Mouse (Mus musculus) heart, postnatal 36 days (tissue): ENCODE data around the gene Pdf. TPM values are rescaled to one million over a fixed set of nuclear protein-coding genes. Genes with fewer than 3 reads are reported as not detected.
A peak's percentile ranks its signal among the peaks of the same experiment; 100 is the strongest.
"Not testable (repeated sequence)": the region's sequence is repeated elsewhere in the genome, so short reads cannot be mapped to it uniquely, and the experiment has no call there.

Experiments
- DNase-seq, 2 experiments: peaks; one replicate each; pipeline ENCODE4 v3.0.0; 2021 to 2022
- intact Hi-C: fragments of 180-260 bp; cut with DNase I; formaldehyde crosslinking; loops from one replicate; pipeline ENCODE4 v1.15.1; 2025
- microRNA-seq, 2 experiments: library from miRNA; unstranded; fragments of <30 nt; microRNA quantifications; one replicate each; pipeline ENCODE4 v1.2.0; 2021; ENCODE audit warnings: borderline number of aligned reads in 2 of 2
- total RNA-seq, 2 experiments: library from RNA; stranded (reverse); gene quantifications; 2 replicates each; pipeline ENCODE4 v1.2.3; 2021

Gene Pdf
- total RNA-seq, 2 experiments from 2014 or later: 61.9 to 64.7 TPM

DNA sequence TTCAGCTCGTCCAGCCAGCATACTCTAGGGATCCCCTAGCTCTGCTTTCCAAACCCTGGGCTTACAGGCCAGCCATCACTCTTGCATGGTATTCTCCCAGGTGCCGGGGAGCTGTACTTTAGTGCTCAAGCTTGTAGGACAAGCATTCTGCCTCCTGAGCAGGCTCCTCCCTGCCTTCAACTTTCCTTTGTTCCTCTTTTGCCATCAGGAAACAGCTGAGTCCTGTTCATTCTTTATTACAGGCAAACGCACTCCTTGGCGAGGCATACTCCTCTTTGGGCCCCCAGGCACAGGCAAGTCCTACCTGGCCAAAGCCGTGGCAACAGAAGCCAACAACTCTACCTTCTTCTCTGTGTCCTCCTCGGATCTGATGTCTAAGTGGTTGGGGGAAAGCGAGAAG, 7.8 kb downstream of the Pdf start:
- intact Hi-C loops: no loop called here

DNA sequence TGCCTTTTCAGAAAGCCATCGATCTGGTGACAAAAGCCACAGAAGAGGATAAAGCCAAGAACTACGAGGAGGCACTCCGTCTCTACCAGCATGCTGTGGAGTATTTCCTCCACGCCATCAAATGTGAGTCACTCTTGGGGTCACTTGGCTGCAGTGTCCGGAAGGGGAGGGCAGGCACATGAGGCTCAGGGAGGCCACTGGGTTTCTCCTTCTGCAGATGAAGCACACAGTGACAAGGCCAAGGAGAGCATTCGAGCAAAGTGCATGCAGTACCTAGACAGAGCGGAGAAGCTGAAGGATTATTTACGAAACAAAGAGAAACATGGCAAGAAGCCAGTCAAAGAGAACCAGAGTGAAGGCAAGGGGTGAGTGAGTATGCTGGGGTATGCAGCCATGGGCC, 11.8 kb downstream of the Pdf start:
- DNase-seq: no peak

More for the DNA sequence above, 7.8 kb downstream of the Pdf start:
- DNase-seq: no peak

DNA sequence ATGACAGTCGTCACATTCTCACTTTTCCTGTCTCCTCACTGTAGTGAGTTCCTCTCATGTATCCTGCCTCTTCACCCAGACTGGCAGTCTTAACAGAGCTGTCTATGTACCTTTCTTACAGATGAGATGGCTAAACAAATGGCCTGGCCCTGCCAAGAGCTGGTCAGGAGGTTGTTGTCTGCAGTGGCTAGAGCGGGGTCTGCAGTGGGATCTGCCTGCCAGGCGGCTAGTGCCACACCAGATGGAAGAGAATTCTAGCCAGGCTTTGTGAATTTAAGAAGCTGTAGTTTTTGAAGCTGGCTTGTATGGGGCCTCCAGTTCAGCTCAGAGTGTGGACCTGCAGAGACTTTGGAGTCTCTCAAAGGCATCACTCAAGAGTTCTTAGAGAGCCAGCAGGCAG, 12.8 kb downstream of the Pdf start:
- intact Hi-C loops: no loop called here
- no peak for DNase-seq

More for the DNA sequence above, 11.8 kb downstream of the Pdf start:
- intact Hi-C loops: no loop called here

DNA sequence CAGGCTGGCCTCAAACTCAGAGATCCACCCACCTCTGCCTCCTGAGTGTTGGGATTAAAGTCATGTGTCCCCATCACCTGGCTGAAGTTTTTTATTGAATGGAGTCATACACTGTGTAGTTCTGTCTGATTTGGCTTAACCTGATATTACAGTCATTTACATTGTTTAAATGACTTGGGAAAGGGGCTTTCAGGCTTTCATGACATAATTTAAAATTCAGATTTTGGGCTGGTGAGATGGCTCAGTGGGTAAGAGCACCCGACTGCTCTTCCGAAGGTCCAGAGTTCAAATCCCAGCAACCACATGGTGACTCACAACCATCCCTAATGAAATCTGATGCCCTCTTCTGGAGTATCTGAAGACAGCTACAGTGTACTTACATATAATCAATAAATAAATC, 14.8 kb downstream of the Pdf start:
- intact Hi-C loops, DNase-seq: not testable (repeated sequence)

DNA sequence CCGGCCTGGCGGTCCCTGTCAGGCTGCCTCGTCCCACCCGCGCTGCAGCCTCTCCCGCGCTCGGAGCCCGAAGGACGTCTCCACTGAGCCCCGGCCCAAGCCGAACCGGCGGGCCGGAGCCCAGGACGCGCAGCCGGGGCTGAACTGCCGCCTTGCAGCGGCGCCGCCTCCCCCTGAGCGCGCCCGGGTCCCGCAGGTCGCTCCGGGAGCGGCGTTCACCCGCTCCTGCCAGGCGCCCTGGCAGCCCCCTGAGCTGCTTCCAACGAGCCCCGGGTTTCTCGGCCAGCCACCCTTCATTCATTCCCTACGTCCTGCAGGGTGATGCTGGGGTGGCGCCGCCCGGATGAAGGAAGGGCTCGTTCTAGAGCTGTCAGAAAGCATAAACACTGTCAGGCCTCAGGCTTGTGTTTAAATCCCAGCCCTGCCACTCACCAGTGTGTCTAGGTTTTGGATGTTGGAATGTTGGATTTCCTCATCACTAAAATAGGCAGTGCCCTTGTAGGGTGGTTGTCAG, 16.8 kb downstream of the Pdf start:
- DNase-seq: no peak

DNA sequence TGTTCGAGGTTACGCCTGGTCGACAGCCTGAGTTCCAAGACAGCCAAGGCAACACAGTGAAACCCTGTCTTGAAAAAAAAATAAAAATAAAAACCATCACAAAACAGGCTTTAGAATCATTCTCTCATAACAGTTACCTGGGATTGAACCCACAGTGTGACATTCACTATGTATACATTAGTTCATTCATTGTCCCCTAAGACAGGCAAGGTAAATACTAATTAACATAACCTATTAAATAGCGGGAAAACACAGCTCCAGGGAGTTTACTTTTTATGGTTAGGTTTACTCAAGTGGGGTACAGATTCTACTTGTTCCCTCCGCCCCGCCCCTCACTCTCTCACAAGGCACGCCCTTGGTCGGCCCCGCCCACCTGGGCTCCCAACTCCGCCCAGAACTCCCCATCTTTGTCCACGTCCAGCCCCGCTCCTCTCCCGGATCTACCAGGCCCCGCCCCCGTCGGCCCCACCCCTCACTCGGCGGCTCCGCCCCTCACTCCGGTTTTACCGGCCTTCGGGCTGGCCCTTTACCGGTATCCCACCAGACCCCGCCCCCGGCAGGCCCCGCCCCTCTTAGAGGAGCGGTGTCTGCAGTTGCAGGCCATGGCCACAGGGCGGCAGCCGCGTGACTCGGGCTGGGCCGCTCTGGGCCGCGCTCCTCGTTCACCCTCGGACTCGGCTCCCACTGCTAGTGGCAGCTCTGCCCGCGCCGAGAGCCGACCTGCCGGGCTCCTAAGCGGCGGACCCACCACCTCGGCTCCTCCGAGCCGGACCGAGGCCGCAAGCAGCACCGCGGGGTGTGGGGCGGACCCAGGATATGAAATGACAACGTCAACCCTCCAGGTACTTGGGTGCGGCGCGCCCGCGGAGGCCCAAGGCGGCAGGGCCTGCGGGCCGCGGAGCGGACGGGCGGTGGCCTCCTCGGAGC, 17.5 kb downstream of the Pdf start, which contains the start of gene Vps4a:
Vps4a (plus strand) TSS at position 573 of the 927 bp plus-strand sequence.
- intact Hi-C loops: loop anchor here (1.0 to 2.0 kb wide), 2 partner anchors 16 to 25 kb away; partner anchors contain the start of genes Cog8 and Nip7
- DNase-seq: peak; percentile 96 to 98

More for the DNA sequence above, 16.8 kb downstream of the Pdf start:
- intact Hi-C loops: loop anchor here (1.0 to 2.0 kb wide), 2 partner anchors 15 to 25 kb away; partner anchors contain the start of genes Cog8 and Nip7

DNA sequence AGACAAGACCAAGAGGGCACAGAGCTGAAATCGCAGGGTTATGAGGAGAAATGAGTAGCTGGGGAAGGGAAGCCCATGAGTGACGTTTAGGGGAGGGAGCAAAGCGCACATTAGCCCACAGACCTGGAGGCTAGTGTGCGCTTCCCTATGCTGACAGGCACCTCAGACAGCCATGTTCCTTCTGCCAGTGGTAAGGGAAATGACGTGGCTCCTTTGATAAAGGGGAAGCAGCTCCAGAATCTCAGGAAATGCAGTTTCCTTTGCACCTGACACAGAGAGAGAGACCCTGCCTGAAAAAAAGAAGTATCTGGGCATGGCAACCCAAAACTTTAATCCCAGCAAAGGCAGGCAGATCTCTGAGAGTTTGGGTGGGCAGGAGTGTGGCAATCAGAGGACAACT, 18.4 kb downstream of the Pdf start:
- DNase-seq: no peak
- intact Hi-C loops: loop anchor here (2.0 kb wide), 1 partner anchor 17 kb away; no protein-coding TSS in a partner anchor

DNA sequence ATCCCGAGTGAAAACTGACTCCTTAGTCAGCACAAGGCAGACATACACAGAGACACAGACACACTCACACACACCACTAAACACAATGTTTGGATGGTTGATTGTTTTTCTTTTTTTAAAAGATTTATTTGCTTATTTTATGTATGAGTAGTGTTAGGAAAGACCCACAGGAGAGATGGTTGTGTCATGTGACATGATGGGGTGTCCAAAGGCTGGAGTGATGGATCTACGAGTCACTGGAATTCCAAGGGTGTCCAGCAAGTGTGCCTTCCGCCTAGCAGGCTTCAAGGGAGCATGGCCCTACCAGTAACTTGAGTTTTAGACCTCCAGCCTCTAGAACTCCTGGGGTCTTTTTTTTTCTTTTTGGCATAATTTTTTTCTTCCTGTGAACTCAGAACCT, 19.1 kb downstream of the Pdf start:
- intact Hi-C loops: no loop called here
- no peak for DNase-seq

DNA sequence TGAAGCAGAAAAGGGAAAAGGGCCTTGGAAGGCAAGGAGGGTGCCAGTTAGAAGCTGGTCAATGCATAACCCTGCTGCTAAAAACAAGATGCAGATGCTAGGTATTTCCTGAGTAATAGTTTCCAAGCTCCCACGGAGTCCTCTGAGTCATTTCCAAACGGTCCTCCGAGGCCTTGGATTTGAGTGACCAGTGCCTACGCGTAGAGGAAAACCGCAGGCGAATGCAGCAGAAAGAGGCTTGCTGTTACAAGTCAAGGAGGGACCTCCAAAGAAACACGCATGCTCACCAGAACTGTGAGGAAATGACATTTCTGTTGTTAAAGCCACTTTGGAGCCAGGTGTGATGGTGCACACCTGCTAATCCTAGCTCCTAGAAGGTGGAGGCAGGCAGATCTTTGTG, 24.9 kb downstream of the Pdf start:
- DNase-seq: no peak
- intact Hi-C loops: no loop called here

DNA sequence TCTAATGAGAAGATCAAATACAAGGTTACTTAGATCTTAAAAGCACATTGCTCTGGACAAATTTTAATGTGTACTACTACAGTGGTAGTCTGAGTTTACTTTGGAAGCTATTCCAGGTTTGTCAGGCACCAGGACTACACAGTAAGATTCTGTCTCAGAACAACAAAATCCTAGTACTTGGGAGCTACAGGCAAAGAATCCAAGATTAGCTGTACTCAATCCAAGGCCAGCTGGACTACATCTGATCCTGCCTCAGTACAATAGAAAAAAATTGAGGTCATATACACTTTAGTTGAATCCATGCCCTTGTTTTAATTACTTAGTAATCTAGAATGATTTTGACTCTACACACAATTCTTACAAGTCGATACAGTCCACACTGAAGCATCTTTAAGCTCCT, 33.5 kb downstream of the Pdf start:
- intact Hi-C loops: no loop called here
- DNase-seq: no peak

DNA sequence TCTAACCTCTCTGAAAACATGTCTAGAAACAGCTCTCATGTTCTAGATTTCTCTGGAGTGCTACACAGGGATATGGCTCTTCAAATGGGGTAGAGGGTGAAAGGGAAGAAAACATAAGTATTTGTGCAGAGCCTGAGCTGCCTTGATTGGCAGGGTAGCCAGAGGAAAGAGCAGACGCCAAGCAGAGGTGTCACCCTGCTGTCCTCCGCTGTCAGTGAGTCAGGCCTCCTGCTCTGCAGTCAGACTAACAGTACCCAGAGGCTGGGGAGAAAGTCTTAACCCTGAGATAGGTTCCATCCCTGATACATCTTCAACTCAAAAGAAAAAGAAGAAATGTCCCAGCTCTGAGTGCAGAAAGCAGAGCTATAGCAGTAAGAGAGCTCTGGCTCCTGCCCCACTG, 35.7 kb downstream of the Pdf start:
- DNase-seq: no peak
- intact Hi-C loops: no loop called here

DNA sequence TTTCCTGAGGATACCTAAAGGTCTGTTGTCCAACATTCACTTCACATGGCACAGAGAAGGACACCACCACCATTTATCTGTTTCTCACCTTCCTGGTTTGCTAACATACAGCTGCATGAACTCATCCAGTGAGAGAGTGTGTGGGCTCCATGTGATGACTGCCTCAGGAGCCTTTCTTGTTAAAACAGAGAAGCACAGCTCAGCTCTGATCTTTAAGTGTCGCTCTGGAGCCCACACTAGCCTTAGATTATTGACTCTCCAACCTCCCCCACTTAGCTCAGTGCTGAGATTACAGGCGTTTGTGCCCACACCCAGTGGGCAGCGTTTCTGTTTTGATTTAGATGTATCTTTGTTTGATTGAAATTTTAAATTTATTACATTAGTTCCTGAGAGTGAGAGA, 40.6 kb downstream of the Pdf start:
- intact Hi-C loops: loop anchor here (10.0 kb wide), 1 partner anchor 593 kb away; the partner anchor contains the start of gene Zfp90
- DNase-seq: no peak

DNA sequence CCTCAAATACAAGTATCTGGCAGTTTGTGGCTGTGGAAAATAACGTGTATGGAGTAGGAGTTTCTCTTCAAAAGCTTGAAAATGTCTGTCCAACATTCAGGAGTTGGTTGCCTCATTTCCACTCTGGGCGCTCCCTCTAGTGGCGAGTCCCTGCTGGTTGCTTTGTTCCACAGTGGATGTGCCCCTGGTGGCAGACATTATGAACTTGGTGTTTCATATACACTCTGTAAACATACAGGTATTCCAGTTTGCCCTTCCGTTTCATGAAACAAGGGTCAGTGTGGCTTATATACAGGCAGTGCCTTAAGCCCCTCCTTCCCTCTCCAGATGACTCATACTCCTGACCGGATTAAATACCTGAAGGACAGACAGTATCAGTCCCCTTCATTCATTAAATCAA, 45.9 kb downstream of the Pdf start:
- intact Hi-C loops: loop anchor here (1.0 to 10.0 kb wide), 5 partner anchors 75 to 588 kb away; partner anchors contain the start of gene Zfp90
- DNase-seq: peak; percentile 87 to 91

DNA sequence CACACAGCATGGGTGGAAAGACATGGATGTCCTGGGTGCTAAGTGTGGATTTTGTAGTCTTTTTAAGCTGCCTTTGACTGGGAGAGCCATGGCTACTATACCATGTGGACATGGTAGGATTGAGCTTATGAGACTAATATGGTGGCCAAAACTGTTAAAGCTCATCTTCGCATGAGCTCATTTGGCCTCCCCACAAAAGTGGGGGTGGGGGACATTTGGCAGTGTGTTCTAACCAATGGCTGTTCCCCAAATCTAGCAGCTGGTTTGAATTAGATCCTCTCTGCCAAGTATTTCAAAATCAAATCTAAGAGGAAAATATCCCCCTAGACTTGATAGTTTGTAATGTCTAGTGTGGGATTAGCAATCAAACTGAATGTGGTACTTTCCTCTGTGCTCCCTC, 49.3 kb downstream of the Pdf start:
- intact Hi-C loops: no loop called here
- peak; percentile 50 to 69 for DNase-seq

DNA sequence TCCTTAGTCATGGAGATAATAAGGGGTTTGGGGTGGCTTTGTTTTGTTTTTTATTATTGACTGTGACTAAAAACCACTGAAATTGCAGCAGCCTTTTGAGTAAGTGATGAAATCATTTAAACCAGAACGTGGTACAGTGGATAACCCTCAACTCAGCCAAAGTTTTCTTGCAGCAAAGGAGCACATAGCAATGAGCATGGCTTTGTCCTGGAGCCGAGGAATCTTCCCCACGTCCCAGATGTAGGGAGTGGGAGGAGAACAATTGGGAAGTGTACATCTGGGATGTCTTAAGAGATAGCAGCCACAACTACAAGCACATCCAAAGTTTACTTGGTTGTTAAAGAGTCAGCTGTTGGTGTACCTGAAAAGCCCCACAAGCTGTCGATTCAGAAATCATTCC, 51.0 kb downstream of the Pdf start:
- DNase-seq: no peak
- intact Hi-C loops: no loop called here

DNA sequence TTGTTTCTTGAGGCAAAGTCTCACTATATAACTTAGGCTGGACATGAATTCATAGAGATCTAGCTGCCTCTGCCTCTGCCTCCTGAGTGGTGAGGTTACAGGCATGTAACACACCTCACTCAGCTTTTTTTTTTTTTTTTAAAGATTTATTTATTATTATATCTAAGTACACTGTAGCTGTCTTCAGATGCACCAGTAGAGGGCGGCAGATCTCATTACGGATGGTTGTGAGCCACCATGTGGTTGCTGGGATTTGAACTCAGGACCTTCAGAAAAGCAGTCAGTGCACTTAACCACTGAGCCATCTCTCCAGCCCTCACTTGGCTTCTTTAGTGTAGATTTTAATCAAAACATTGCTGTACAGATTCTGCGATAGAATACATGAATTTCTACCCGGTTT, 52.1 kb downstream of the Pdf start:
- intact Hi-C loops, DNase-seq: not testable (repeated sequence)

Small RNAs within 50 kb of the gene (microRNA-seq; reads per million reads assigned to microRNA genes)
- 0 to 0.67 reads per million in 2 experiments for gene Mir7075

Other genes starting within 250 kb of the Pdf start
- 1 to 10 TPM; 1.4 to 1.5 TPM for gene Has3, start 178.4 kb downstream of the Pdf start, total RNA-seq
- gene Utp4, start 155.0 kb downstream of the Pdf start, total RNA-seq: 10 to 100 TPM; 20.2 to 22.2 TPM
- 10 to 100 TPM; 12.7 to 13.7 TPM for gene Sntb2, start 112.9 kb downstream of the Pdf start, total RNA-seq
- gene Vps4a, start 17.4 kb downstream of the Pdf start, total RNA-seq: 10 to 100 TPM; 62.3 to 64.3 TPM
- gene Cog8, start 8.1 kb upstream of the Pdf start, total RNA-seq: 10 to 100 TPM; 18.8 to 18.9 TPM
- 10 to 100 TPM; 21.3 to 24.8 TPM for gene Nip7, start 8.3 kb upstream of the Pdf start, total RNA-seq
- not detected for gene Tmed6, start 17.0 kb upstream of the Pdf start, total RNA-seq
- gene Terf2, start 47.9 kb upstream of the Pdf start, total RNA-seq: 10 to 100 TPM; 11.5 to 13.9 TPM
- gene Cyb5b, start 102.0 kb upstream of the Pdf start, total RNA-seq: 10 to 100 TPM; 29.4 to 43.2 TPM
- 10 to 100 TPM; 26.4 to 29.3 TPM for gene Nfat5, start 244.9 kb upstream of the Pdf start, total RNA-seq